Mouse (Mus musculus): Measurements from ENCODE around the gene Scp2.

The Scp2 gene

DNA sequence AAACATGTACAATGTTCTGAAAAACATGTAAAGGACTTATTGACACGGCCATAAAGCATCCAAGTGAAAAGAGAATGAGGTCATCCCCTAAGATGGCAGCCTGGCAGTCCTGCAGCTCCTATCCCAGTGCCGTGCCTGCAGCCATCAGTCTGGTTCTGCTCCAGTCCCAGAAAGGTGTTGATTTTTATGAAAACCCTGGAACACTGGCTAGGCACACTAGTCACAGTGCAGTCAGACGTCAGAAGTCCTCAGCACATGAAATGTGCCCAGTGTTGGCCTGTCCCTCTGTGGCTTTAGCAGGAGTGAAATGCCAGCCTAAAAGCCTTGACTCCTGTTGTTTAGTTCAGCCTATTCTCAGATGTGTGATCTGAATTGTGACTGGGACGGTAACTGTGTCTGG lies 84.0 kb downstream of the Scp2 start:
- no peak for DNase-seq (ENCODE audit: low read depth, low spot score)

DNA sequence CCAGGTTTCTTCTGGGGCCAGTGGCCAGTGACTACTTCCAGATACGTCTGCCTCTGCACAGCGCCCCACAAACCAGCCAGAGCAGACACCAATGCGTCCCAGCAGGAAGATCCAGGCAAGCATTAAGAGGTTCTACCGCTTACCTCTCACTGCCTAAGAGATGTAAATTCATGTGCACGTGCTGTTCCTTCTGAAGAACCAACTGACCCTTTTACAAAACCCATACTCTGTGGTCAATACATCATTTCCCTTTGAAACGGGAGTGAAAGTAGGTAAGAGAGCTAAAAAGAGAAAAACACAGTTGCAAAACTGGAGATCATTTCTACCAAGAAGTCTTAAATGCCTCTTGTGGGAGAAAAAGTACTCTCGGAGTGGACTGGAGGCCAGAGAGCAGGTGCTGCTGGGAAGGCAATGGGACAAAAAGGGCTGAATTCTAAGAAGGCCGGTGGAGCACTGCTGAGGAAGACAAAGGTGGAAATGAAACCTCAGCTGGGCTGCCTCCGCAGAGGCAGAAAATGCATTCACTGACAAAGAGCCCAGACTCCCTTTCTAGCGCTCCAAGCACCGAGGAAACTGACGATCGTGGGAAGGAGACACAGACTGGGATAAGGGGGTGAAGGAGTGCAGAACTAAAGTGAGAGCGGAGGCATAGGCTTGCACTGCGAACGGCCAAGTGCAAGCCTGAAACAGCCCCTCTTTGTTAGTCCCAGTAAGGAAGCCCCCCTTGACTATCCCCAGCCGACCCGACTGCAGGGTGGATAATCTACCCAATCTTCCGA lies 85.0 kb downstream of the Scp2 start:
- peak; percentile 58 for DNase-seq (ENCODE audit: low read depth, low spot score)

DNA sequence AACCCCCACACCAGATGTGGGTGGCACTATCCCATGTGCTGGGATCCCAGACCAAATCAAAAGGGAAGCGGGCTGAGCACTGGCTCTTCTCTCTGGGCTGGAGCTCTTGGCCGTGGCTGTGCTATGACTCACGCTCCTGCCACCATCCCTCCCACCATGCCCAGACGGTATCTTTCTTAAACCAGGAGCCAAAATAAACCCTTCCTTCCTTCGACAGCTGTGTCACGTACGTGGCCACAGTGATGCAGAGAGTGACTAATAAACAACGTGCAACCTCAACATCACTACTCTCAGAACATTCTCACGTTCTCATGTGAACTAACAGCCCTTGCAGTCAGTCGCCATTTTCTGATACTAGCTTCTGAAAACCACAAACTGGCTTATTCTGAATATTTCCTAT lies 86.6 kb downstream of the Scp2 start:
- DNase-seq (ENCODE audit: low read depth, low spot score) = peak; percentile 74

DNA sequence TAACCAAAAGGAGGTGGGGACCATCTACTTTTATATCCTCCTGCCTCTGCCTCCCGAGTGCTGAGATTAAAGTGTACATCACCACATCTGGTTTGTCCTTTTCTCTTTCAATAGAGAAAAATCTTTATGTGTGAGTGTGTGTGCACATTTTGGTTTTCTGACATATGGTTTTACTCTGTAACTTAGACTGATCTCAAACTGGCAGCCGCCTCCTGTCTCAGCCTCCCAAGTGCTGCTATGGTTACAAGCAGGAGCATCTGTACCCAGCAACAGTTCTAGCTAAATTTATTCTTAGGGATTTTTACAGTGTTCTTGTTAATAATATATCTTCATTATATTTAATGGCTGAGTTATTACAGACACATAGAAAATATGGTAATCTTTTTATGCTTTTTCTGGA lies 87.6 kb downstream of the Scp2 start:
- peak; percentile 57 for DNase-seq (ENCODE audit: low read depth, low spot score)

DNA sequence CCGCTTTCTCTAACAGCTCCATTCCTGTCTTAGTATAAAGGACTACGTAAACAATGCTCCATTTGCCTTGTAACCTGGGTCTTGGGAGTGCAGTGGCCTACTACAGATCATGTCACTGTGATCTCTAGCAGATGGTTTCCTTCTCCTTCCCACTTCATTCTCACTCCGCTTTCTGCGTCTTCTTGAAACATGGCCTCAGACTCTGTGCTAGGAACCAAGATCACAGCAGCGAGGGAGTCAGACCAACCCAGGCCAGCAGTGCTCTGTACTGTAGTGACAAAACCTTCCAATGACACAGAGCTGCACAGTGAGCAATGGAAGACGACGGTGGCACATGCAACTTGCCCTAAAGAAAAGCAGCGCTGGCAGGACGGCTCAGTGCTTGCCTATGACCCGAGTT lies 88.9 kb downstream of the Scp2 start:
- DNase-seq (ENCODE audit: low read depth, low spot score) = no peak

DNA sequence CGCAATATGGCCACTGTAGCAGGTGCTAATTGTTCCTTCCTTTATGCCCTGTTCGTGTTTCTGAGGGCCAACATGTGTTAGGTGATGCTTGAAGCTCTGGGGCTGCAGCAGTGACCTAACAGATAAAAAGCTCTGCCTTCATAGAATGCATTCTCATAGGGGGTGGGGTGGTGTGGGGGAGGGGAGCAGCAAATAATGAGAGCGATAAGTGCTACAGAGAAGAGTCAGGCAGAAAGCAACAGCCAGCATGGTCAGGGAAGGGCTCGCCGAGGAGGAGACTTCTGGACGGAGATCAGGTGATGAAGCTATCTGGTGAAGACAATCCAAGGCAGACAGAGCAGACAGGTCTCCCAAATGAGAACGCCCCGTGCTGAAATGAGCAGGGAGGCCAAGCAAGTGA lies 92.1 kb downstream of the Scp2 start:
- DNase-seq (ENCODE audit: low read depth, low spot score) = no peak

DNA sequence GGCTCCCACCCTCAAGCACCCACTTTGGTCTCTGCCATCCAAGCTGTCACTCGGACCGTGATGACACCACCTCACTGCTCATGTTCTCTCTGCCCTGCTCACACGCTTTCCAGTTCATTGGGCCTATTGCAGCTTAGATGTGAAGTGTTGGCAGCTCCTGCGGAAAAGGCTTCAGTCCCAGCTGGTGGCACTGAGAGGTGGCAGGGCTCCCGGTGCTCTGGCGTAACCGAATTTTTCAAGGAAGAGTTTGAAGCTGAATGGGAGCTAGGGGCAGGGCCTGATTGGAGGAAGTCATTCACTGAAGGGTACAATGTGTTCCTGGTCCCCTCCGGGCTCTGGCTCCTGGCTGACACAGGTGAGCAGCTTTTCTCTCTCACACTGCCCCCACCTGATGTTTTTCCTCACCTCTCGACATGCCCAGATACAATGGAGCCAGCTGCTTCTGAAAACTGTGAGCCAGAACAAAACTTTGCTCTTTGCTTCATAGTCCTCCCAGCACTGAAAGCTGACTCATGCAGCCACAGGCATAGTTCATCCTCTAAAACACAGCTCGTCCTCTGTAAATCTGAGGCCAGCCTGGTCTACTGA lies 93.0 kb downstream of the Scp2 start:
- peak; percentile 38 for DNase-seq (ENCODE audit: low read depth, low spot score)

DNA sequence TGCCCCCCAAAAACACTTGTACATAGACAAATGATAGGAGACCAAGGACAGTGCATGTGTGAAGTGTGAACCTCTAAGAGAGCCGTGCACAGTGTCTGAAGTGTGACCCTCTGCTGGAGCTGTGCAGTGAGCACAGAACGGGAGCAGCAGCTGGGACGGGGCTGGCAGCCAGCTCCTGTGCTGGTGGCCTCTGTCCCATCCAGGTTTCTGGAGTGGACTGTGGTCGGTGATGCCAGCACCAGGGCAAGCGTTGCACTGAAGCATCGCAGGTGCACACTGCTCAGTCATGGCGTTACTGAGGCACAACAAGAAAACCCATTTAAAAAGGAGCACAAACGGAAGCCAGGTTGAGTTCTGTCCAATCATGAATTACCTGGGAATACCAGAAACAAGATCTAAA lies 98.7 kb downstream of the Scp2 start:
- DNase-seq (ENCODE audit: low read depth, low spot score) = no peak

DNA sequence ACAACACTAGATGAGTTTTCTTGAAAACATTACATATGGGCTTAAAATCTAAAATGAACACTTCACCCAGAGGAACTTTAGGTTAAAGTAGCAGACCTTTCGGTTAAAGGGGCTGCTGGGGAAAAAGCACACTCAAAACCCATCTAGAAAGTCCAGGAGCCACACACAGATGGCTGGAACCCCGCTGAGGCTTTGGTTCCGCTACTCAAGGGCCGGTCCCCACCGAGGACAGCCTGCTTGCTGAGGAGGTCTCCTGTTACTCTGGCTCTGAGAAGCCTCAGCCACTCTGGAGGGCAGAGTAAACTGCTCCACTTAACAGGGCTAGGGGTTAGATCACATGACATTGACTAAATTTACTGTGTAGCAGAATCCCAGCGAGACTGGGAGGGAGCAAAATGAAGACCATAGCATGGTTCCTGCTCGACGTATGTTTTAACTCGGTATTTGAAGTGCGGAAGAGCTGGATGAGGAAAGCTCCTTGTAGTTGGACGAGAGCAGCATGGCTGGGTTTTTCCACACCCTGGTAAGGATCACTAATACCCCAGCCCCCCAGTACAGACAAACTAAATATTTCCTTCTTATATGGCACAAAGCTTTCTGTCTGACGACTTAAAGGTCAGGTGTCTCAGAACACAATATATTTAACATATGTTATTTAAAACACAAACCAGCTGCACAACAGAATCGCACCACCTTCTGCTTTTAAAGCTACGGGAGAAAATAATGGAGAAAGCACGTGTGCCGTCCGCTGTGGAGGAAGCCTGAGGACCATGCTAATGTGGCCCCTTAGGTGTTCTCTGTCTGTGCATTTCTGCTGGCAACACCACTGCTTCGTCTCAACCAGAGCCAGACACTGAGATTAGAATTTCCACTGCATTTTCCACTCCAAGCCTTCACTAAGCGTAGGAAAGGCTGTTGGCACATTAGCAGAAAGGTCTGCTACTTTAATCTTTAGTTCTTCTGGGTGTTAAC lies 99.4 kb downstream of the Scp2 start:
- DNase-seq (ENCODE audit: low read depth, low spot score) = no peak

DNA sequence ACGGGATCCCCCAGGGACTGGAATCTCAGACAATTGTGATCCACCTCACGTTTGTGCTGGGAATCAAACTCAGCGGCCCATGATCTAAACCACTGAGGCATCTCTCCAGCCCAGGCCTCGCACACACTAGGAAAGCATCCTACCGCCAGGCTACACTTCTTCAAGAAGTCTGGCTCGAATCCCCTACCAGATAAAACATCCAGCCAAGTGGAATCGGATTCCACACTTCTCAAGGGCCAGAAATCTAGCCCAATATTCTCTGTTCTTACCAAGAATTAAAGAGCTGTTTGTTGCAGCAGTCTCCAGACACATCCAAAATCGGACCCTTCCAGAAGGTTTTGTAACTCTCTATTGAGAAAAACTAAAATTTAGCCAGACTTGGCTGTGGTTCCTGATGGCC lies 107.8 kb downstream of the Scp2 start:
- DNase-seq (ENCODE audit: low read depth, low spot score) = no peak

DNA sequence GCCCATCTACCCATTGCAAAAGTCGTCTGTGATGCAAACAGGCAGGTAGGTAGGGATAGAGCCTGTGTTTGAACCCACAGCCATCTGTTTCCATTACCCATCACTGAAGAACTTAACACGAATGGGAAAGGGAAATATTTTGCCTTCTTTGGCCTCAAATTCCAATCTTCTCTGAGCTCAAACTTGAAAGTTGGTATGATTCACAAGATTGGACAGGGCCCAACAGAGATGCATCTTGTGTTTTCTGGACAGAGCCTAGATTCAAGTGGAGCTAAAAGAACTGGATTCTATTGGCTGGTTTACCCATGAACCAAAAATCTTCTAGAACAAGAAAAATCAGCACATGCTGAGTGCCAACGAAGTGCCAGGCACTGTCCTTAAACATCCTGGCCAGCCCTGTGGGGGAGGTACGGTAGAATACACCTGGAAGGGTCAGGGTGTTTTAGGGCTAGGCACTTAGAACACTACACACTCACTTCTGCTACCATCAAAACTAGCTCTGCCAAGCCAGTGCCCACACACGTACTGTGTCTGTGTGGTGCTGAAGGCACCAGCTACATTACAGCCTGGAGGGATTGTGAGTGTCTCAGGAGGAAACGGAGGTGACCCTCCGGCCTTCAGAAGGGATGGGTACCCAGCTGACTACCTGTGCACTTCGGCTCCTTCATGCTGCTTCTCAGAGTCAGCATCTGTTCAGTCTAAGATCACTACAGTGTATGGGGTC lies 111.6 kb downstream of the Scp2 start:
- peak; percentile 52 for DNase-seq (ENCODE audit: low read depth, low spot score)

DNA sequence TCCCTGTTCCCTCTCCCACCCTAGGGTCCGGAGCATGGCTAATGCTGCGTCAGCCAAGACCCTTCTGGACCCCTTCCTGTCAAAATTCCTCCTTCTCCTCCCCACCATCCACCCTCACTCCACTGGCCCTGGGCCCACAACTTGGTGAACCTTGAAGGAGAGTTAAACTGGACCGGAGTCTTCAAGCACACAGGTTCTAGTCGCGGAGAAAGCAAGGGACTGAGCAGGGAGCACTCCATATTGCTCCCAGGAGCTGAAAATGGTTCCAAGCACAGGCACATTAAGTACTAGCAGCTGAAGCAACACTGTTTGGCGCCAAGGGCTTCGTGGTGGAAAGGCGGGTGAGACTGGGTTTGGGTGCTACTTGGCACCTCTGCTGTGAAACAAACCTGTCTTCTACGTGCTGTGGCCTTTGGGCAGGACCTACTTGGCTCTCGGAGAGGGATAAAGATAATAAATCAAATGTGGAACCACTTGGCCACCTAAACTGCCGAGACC lies 112.4 kb downstream of the Scp2 start:
- DNase-seq (ENCODE audit: low read depth, low spot score) = no peak

DNA sequence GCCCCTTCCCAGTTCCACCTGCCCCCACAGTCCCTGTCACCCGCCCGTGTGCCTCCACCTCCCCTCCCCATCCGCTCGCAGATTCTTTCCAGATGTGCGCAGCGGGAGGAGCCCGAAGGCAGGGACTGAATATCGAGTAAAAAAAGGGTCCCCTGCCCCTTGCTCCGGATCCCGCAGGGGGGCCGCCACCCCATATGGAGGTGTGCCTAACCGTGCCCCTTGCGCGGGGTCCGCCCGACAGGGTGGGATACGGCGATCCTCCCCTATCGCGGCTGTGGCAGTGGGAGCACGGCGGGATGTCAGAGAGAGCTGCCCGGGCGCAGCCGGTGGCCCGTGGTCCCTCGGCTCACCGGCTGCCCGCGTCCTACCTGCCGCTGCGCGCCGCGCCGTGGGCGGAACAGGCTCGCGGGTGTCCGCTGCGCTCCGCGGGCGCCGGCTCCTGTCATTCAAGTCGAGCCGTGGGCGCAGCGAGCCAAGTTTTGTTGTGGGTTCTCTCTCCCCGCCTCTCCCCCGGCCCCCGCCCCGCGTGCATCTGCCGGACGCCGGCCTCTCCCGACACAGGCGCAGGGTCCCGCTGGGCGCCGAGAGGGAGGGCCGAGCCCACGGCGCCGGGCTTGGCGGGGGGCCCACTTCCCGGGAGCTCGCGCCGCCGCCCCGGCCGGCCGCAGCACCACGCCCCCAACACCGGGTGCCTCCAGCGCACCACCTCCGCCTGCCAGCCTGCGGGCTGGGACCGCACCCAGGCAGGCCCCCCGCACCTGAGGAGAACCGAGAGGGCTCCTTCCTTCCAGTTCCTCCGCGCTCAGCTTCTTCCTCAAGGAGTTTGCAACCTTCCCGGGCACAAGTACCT lies 113.1 kb downstream of the Scp2 start:
- no peak for DNase-seq (ENCODE audit: low read depth, low spot score)

DNA sequence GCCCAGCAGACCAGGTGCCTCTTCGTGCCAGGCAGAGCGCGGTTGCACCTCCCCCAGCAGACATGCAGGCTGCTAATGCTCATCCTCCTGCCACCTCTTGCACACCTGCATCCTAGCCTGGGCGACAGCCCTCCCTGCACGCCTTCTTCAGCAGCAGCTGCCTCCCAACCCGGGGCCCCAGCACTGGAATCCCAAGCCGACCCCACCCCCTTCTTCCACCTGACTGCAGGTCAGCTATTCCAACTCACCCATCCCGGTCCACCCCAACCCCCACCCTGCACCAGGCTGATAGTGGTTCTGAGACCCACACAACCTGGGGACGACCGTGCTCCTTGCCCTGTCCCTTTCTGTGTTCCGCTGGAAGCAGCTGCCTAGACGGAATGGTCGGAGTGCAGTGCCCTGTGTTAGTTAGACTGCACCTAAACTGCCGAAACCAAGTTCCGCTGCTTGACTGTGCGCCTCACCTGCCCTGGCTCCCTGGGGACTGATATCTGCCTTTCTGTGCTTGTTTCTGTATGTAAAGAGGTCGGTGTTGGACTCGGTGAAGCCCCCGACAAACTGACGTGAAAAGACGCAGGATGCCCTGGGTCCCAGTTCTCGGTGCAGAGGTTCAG lies 113.8 kb downstream of the Scp2 start:
- no peak for DNase-seq (ENCODE audit: low read depth, low spot score)

DNA sequence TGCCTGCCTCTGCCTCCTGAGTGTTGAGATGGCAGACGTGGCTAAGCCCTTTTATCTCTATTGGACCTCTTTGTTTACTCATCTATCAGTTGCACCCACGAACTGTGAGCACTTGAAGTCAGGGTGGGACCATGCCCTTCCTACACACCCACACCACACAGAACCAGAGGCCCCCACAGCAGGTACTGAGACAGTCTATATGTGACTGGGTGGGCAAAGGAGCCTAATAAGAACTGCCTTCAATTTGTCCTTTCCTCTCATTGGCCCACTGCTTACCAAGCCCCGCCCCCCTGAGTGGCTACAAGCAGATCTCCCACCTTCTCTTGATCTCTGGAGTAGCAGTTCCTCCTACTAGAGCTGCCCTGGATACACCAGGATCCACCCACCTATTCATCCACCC lies 118.6 kb downstream of the Scp2 start:
- DNase-seq (ENCODE audit: low read depth, low spot score) = no peak

DNA sequence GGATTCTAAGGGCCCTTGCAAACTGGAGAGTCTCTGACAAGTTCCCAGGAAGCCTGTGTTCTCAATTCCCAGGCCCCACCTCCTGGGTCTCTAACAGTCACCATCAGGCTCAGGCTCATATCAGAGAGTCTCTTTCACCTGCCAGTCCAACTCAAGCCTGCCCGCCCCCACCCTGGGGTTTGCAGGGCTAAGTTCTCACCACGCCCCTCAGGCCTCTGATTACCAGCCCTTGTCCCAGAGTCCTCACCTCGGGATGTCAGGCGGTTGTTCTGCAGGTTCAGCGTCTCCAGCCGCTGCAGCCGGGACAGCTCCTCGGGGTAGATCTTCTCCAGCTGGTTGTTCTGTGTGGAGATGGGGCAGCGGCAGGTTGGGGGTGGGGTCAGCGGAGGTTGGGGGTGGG lies 119.5 kb downstream of the Scp2 start:
- no peak for DNase-seq (ENCODE audit: low read depth, low spot score)

DNA sequence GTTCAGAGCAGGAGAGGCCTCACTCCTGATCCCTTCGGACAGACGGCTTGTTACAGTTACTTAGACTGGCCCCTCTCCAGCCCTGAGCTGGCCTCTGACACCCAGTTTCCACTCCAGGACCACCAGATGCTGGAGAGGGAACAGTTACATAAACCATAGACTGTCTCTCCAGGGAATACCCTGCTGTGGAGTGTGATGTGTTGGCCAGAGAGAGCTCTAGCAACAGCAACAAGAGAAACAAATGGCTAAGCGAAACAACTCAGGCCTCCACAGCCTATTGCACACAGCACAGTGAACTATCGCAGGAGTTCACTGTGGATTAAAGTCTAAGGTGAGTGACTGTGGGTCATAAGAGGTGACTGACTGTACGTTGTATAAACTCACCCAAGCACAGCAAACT lies 120.2 kb downstream of the Scp2 start:
- DNase-seq (ENCODE audit: low read depth, low spot score) = no peak

DNA sequence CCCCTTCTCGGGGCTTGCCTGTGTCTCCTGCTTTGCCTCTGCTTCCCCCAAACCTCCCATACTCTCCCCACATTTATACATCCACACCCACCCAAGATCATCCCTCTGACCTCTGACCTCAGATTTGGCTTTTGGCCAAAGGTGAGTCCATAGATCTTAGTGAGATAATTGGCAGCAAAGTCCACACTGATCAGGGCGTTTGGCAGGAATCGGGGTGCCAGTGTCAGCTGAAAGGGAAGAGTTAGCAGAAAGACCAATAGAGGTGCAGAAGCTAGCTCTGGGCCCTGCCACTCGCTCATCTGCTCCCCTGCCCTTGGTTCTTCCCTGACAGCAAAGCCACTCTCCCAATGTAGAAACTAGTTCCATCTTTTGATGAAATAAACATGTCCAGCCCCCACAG lies 121.6 kb downstream of the Scp2 start:
- no peak for DNase-seq (ENCODE audit: low read depth, low spot score)

DNA sequence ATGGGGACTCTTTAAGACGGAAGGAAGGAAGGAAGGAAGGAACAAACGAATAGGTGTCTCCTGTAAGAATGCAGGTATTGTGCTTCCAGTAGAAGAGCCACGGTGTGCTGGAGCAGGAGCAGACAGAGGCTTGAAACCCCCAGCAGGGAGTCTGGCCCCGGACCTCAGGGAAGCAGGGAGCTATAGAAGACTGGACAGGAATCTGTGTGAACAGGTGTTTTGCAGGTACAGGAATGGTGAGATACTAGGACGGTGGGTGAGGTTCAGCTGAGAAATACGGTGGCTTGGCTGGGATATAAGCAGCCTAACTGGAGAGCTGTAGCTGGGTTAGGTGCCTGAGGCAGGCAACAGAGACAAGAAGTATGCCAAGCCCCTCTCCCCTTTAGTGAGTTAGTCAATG lies 124.6 kb downstream of the Scp2 start:
- DNase-seq (ENCODE audit: low read depth, low spot score) = no peak

All from telencephalon, adult 2 months (tissue).